Mouse (Mus musculus) limb, embryonic 13.5 days (tissue): ENCODE measurements around the gene Ehd4. TPM values are rescaled to one million over a fixed set of nuclear protein-coding genes. Genes with fewer than 3 reads are reported as not detected.

Experiments used
- ATAC-seq: fragments of 200-750 bp; cut with Nextera tagmentation; 2 replicates; pipeline ENCODE4 v1.8.0; 2017; ENCODE audit warnings: low read depth, moderate number of reproducible peaks, moderate TSS enrichment; ENCODE audit not compliant: low FRiP score
- H3K27ac ChIP-seq: fragments of 300-500 bp; sonication (generic); 2 replicates; pipeline ENCODE4 v1.5.1; 2015; ENCODE audit warnings: inconsistent platforms, mild to moderate bottlenecking, moderate library complexity
- H3K27me3 ChIP-seq: fragments of 300-500 bp; sonication (generic); 2 replicates; pipeline ENCODE4 v1.6.1; 2015; ENCODE audit warnings: mild to moderate bottlenecking, inconsistent platforms
- H3K36me3 ChIP-seq: fragments of 300-500 bp; sonication (generic); 2 replicates; pipeline ENCODE4 v1.6.1; 2015; ENCODE audit warnings: inconsistent platforms, mild to moderate bottlenecking, moderate library complexity
- H3K4me1 ChIP-seq: fragments of 300-500 bp; sonication (generic); 2 replicates; pipeline ENCODE4 v1.6.1; 2015; ENCODE audit warnings: inconsistent platforms
- H3K4me2 ChIP-seq: fragments of 300-500 bp; sonication (generic); replicated peaks from 2 replicates; pipeline ENCODE4 v1.6.1; 2015; ENCODE audit warnings: inconsistent platforms, mild to moderate bottlenecking, moderate library complexity
- H3K4me3 ChIP-seq: fragments of 300-500 bp; sonication (generic); 2 replicates; pipeline ENCODE4 v1.5.1; 2015; ENCODE audit warnings: moderate library complexity, mild to moderate bottlenecking, inconsistent platforms
- H3K9ac ChIP-seq: fragments of 300-500 bp; sonication (generic); 2 replicates; pipeline ENCODE4 v1.6.1; 2015; ENCODE audit warnings: mild to moderate bottlenecking, inconsistent platforms
- H3K9me3 ChIP-seq: fragments of 300-500 bp; sonication (generic); 2 replicates; pipeline ENCODE4 v1.6.1; 2016; ENCODE audit warnings: inconsistent platforms
- WGBS: fragments of 180-500 bp; shearing (Covaris S2); methylation state at CpG from one replicate; pipeline ENCODE4 v1.1.7; 2015; 5-methylcytosine and 5-hydroxymethylcytosine counted together
- polyA plus RNA-seq: library from polyadenylated mRNA; unstranded; fragments of >200 nt; fragmentation: Nextera tagmentation; extraction: Ambion mirVana; gene quantifications from 2 replicates; pipeline ENCODE4 v1.2.1, GENCODE M21; 2015

Gene Ehd4
- polyA plus RNA-seq, 1 experiment from 2014 or later, result 40.4 TPM

DNA sequence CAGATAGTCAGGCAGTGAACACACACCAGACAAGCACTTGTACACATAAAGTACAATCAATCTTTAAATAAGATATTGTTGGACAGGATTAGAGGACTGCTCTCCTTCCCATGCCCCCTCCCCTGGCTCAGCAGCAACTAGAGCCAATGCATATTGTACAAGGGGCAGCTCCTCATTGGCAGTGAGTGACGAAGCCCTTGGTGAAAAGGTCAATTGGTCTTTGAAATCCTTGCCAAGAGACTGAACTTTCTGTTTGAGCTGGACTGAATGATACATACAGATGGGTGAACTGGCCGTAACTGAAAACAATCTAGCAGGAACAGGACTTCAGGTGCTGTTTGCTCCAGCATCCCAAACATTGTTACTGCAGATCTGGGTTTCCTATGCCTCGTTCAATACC, 67.0 kb downstream of the Ehd4 start:
- Histone ChIP-seq H3K4me3 (no peak overlapping the region), H3K9me3 (no peaks in the 10 kb centered on the region), H3K9ac (no peak overlapping the region), H3K36me3 (no peaks in the 10 kb centered on the region), H3K4me2 (no peak overlapping the region), H3K27ac (no peak overlapping the region), H3K27me3 (no peaks in the 10 kb centered on the region), H3K4me1 (no peaks in the 10 kb centered on the region)
- ATAC-seq, result no peak
- WGBS, result 92% methylated on average over 3 of the region's 3 CpGs

DNA sequence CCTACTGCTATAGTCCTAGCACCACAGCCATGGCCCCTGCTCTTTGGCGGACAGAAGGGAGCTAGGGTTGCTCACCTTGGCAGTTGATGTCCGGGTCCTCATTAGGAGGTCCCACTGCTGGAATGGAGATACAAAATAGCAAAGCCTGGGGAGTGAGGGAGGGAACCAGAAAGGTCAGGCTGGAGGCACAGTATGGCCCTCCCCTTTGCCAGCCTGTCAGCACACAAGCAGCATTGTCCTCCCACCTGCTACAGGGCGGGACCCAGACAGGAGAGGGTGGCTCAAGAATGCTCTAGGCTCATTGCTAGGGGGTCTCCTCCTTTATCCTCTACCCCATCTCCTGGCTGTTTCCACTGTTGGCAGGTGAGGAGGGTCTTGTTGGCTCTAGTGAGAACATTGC, 68.4 kb downstream of the Ehd4 start:
- H3K9ac ChIP-seq, result no peak overlapping the region
- 0 out of 2 replicates have a peak, but pooled peaks have one; percentile 8 for ATAC-seq

DNA sequence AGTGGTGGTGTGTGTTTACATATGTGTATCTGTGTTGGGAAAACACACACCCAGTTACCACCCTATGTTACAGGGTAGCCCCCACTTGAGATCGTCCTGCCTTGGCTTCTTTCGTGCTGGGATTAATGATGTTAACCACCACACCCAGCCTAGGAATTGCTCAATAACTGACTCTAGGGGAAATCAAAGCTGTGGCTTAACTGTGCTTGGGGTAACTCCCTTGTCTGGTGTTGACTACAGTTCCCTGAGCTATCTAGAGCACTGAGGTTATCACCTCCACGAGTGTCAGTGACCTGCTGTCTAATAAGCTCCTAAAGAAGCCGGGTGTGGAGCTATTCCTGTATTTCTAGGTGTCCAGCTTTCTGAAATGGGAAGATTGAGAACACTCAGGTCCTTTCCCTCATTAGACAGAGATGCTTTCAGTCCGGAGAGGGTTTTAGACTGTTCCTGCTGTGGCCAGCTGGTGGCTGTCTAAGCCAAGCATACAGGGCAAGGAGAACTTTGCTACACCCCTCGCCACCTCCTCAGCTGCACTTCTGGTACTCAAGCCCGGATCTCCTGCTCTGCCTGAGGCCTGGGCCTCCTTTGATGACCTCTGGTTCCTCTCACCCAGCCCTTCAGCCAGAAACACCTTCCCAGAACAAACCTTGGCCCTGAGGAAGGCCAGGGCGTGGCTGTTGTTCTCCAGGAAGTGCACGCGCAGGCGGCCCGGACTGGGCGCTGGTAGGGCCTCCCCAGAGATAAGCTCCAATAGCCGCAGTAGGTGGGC, 69.6 kb downstream of the Ehd4 start:
- no peaks in the 10 kb centered on the region for H3K27me3 ChIP-seq
- H3K4me1 ChIP-seq, result no peaks in the 10 kb centered on the region
- H3K36me3 ChIP-seq, result no peaks in the 10 kb centered on the region
- H3K9ac ChIP-seq, result no peak overlapping the region
- no peaks in the 10 kb centered on the region for H3K9me3 ChIP-seq
- no peak overlapping the region for H3K4me3 ChIP-seq
- no peak overlapping the region for H3K27ac ChIP-seq
- 74% methylated on average over 14 of the region's 14 CpGs for WGBS
- H3K4me2 ChIP-seq, result no peak overlapping the region
- peak; percentile 52; the same call in 1 of the 2 replicates for ATAC-seq

More for the DNA sequence above, 68.4 kb downstream of the Ehd4 start:
- H3K27me3 ChIP-seq, result no peaks in the 10 kb centered on the region
- no peak overlapping the region for H3K27ac ChIP-seq
- no peak overlapping the region for H3K4me3 ChIP-seq
- WGBS, result 94% methylated on average over 3 of the region's 3 CpGs
- H3K4me1 ChIP-seq, result no peaks in the 10 kb centered on the region
- no peaks in the 10 kb centered on the region for H3K9me3 ChIP-seq
- no peaks in the 10 kb centered on the region for H3K36me3 ChIP-seq
- H3K4me2 ChIP-seq, result no peak overlapping the region

DNA sequence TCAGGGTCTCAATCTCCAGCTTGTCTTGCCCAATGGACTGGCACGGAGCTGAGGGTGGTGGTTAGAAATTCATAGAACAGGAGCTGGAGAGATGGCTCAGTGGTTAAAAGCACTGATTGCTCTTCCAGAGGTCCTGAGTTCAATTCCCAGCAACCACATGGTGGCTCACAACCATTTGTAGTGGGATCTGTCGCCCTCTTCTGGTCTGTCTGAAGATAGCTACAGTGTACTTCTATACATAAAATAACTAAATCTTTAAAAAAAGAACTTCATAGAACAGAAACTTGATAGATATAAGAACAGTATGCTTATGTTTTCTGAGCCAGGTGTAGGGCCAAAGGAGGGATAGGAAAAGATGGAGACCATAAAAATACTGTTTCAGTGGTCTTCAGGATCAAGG, 72.0 kb downstream of the Ehd4 start:
- Histone ChIP-seq H3K4me2 (no peak overlapping the region), H3K36me3 (no peaks in the 10 kb centered on the region), H3K27me3 (peaks cover 2% of the 10 kb centered on the region), H3K4me1 (no peaks in the 10 kb centered on the region), H3K9ac (no peak overlapping the region), H3K4me3 (no peak overlapping the region), H3K9me3 (no peaks in the 10 kb centered on the region), H3K27ac (no peak overlapping the region)
- WGBS, result 70% methylated on average over 2 of the region's 2 CpGs
- ATAC-seq, result no peak

DNA sequence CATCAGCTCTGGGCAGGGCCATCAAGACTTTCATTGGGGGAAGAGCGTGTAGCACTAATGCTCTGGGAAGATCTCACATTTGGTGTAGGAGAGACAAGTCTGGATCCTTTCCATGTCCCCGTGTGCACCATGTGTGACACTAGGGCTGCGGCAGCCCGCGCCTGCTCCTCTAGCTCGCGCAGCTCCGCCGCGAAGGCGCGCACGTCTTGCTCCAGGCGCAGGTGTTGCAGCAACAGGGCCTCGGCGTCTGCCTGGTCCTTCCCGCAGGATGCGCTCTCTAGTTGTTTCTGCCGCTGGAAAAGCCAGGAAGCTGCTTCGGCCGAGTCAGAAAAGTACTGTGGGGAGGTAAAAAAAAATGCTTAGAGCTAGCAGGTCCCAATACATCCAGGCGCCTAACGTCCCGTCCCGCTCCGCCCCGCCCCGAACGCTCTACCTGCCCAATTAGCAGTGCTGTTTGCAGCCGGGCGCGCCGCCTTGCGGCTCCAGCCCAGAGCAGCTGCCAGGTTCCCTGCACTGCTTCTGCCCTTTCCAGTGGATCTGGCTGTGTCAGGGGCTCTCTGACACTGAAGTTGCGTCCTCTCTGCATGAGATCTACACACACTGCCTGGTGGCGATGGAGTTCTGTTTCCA, 78.2 kb downstream of the Ehd4 start:
- Histone ChIP-seq H3K9ac (peak overlapping the region; percentile 1; the same call in 1 of the 2 replicates), H3K27me3 (peaks cover 31% of the 10 kb centered on the region)
- peak; percentile 74 for ATAC-seq

DNA sequence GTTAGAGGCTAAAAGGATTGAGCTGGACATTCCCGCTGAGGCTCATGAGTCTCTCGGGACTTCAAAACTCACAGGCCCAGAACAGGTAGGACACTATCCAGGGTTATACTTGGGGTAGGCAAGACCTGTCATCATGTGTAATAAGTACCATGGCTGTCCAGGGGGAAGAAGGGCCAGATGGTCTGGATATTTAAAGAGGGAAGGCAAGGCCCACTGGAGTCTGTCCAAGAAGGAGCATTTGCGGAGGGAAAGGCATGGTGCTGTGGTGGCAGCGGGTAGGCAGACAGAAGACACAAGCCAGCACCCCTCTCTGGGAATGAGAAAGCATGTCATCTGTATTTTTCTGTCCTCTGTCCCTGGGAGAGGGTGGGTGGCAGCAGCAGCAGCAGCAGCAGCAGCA, 80.3 kb downstream of the Ehd4 start:
- Histone ChIP-seq H3K4me3 (no peak overlapping the region), H3K4me1 (peaks cover 11% of the 10 kb centered on the region), H3K27me3 (peaks cover 31% of the 10 kb centered on the region), H3K36me3 (no peaks in the 10 kb centered on the region), H3K9me3 (no peaks in the 10 kb centered on the region), H3K27ac (no peak overlapping the region), H3K9ac (no peak overlapping the region), H3K4me2 (no peak overlapping the region)
- WGBS, result 88% methylated on average over 4 of the region's 4 CpGs
- ATAC-seq, result no peak

More for the DNA sequence above, 78.2 kb downstream of the Ehd4 start:
- Histone ChIP-seq H3K4me1 (peaks cover 11% of the 10 kb centered on the region), H3K36me3 (no peaks in the 10 kb centered on the region), H3K4me3 (peak overlapping the region; percentile 42), H3K9me3 (no peaks in the 10 kb centered on the region), H3K27ac (no peak overlapping the region), H3K4me2 (peak overlapping the region; percentile 73)
- 2% methylated on average over 36 of the region's 36 CpGs for WGBS

DNA sequence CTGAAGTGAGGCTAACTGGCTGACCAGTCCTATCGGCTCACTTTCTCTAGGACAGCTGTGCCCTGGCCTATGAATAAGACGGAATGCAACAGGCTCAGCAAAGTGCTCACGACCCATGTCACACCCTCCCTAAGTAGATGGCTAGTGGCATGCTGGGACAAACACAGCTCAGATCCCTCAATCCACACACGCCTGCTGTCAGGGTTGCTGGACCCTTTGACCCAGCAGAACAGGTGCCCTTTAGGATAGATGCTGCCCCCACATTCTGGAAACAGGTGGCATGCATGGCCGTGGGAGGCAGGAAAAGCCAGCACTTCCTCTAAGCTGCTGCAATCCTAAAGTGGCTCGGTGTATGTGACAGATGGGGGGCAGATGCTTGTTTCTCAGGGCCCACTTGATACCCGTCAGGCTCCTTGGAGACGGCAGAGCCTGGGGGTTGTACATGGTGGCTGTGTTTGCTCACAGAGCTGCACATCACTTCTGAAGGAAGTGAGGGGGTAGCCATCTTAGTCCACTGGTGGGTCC, 84.9 kb downstream of the Ehd4 start:
- peak; percentile 75 for ATAC-seq

DNA sequence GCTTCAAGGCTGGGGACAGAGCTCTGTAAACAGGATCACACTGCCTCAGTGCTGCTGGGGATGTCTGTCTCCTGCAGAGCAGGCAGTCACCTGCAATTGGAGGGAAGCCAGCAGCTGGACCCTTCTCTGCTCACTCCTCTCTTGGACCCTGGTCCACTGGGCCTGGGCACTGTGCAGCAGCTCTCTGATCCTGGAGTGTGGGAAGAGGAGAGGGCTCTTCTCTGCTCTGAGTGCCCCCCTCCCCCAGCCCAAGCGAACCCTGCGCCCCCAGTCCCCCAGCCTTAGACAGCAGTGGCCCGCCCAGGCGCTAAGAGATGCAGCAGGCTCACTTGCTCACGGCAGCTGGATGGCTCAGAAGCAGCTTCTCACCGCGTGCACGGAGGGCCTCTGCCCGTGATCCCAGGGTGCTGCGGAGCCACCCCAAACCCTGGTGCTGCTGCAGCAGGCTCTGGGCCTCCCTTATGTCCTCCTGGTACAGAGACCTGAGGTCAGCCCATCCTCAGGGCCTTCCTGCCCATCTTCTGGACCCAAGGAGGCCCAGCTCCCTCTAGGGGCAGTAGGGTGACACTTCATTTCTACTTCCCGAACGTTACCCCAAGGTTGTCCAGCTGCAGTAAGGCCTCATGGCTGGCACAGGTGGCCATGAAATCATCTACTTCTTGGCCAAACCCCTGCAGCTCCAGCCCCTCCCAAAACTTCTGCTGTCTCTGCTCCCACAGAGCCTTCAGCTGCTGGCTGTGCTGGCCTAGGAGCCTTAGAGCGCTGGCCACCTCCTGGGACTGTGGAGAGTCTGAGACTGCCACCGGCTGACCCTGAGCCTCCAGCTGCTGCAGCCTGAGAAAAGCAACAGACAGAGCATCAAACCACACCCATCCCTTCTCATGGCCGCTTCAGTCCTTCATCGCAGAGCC, 85.6 kb downstream of the Ehd4 start:
- H3K36me3 ChIP-seq, result no peaks in the 10 kb centered on the region
- H3K4me1 ChIP-seq, result no peaks in the 10 kb centered on the region

More for the DNA sequence above, 84.9 kb downstream of the Ehd4 start:
- Histone ChIP-seq H3K36me3 (no peaks in the 10 kb centered on the region), H3K4me2 (no peak overlapping the region), H3K9me3 (no peaks in the 10 kb centered on the region), H3K27ac (no peak overlapping the region), H3K27me3 (peaks cover 1% of the 10 kb centered on the region), H3K4me1 (no peaks in the 10 kb centered on the region), H3K4me3 (no peak overlapping the region), H3K9ac (no peak overlapping the region)
- 63% methylated on average over 8 of the region's 8 CpGs for WGBS

DNA sequence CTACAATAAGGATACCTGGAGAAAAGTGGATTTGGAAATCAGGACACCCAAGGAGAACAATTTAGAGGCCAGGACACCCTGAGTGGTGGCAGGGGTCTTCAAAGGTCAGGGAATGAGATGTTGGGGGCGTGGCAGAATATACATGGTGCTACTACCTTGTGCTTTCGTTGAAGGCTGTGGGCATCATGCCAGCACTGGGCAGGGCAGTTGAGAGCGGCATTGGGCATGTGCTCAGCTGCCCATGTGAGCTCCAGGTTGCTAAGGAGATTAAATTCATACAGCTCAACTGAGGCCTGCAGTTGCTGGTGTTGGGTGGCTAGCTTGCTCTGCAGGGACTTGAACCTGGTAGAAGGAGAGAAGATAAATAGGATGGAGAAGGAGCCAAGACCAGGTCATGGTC, 88.2 kb downstream of the Ehd4 start:
- no peaks in the 10 kb centered on the region for H3K27me3 ChIP-seq
- WGBS, result 77% methylated on average over 3 of the region's 3 CpGs
- H3K4me1 ChIP-seq, result no peaks in the 10 kb centered on the region
- no peaks in the 10 kb centered on the region for H3K36me3 ChIP-seq
- no peak overlapping the region for H3K27ac ChIP-seq
- H3K9ac ChIP-seq, result no peak overlapping the region
- no peaks in the 10 kb centered on the region for H3K9me3 ChIP-seq
- no peak for ATAC-seq
- H3K4me2 ChIP-seq, result no peak overlapping the region
- H3K4me3 ChIP-seq, result no peak overlapping the region

More for the DNA sequence above, 85.6 kb downstream of the Ehd4 start:
- Histone ChIP-seq H3K9ac (no peak overlapping the region; the same call in 1 of the 2 replicates), H3K27ac (no peak overlapping the region), H3K4me2 (peak overlapping the region; percentile 31), H3K4me3 (no peak overlapping the region), H3K9me3 (no peaks in the 10 kb centered on the region), H3K27me3 (no peaks in the 10 kb centered on the region)
- WGBS, result 39% methylated on average over 16 of the region's 16 CpGs
- ATAC-seq, result no peak

DNA sequence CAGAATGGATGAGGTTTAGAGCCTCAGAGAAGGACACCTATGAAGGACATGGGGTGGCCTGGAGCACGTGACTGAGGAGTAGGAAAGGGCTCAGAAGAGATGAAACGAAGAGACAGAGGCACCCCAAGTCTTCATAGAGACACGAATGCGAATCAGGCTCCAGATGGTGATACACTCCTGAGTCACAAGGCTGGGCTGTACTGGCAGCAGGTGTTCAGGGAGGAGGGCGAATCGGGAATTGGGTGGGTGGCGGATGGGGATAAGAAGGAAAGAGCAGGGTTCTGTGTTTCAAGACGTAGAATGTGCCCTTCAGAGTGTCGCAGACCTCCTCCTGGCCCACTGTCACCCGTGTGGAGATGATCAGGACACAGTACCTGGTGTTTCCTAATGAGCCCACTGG, 89.2 kb downstream of the Ehd4 start:
- Histone ChIP-seq H3K9ac (no peak overlapping the region), H3K4me1 (no peaks in the 10 kb centered on the region), H3K9me3 (no peaks in the 10 kb centered on the region), H3K4me3 (no peak overlapping the region), H3K27ac (no peak overlapping the region), H3K4me2 (no peak overlapping the region), H3K36me3 (no peaks in the 10 kb centered on the region), H3K27me3 (no peaks in the 10 kb centered on the region)
- 84% methylated on average over 10 of the region's 10 CpGs for WGBS
- ATAC-seq, result no peak

DNA sequence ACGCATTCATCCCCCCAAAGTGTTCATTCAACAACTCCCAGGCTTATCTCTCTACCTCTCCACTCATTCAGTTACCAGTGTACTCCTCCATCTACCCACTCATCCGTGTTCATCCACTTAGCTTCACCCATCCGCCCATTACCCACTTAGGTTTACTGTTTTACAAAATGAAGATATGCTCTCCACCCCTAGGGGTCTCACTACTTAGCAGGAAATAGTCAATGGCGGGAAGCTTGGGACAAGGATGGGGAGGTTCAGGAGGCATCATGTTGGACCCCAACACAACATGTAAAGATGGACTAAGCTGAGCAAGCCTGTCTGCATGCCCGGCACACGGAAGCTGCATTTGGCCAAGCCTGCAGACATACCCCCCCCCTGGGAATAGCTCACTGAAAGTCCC, 89.8 kb downstream of the Ehd4 start:
- H3K27ac ChIP-seq, result no peak overlapping the region
- H3K4me1 ChIP-seq, result no peaks in the 10 kb centered on the region
- no peak overlapping the region for H3K9ac ChIP-seq
- H3K4me3 ChIP-seq, result no peak overlapping the region
- H3K27me3 ChIP-seq, result no peaks in the 10 kb centered on the region
- H3K9me3 ChIP-seq, result no peaks in the 10 kb centered on the region
- H3K4me2 ChIP-seq, result no peak overlapping the region
- H3K36me3 ChIP-seq, result no peaks in the 10 kb centered on the region
- ATAC-seq, result no peak
- WGBS, result 84% methylated on average over 6 of the region's 6 CpGs

DNA sequence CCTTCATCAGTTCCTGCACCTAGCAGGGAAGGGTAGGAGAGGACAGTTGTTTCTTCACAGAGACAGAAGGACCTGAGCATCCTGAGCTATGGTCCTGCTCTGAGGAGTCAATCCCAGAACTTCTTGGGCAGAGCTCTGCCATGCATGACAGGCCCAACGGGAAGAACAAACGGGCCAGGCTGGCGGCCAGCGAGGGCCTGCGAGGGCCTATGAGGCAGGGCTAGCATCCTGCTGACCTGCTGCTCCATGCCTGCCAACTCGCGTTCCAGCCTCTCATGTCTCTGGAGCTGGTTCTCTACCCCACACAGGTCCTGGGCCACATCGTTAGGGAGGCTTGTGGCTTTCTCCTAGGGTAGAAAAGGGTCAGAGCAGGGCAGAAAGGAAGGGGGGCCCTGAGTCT, 92.2 kb downstream of the Ehd4 start:
- no peak overlapping the region for H3K4me3 ChIP-seq
- H3K36me3 ChIP-seq, result no peaks in the 10 kb centered on the region
- H3K4me1 ChIP-seq, result no peaks in the 10 kb centered on the region
- WGBS, result 72% methylated on average over 8 of the region's 8 CpGs
- no peak for ATAC-seq
- H3K9me3 ChIP-seq, result no peaks in the 10 kb centered on the region
- H3K4me2 ChIP-seq, result no peak overlapping the region
- no peak overlapping the region for H3K27ac ChIP-seq
- no peaks in the 10 kb centered on the region for H3K27me3 ChIP-seq
- no peak overlapping the region for H3K9ac ChIP-seq
